Mouse (Mus musculus) E14TG2a.4 (cell line): ENCODE data around the gene Minos1.

Experiments used
- CTCF ChIP-seq: conservative IDR thresholded peaks from 2 replicates; pipeline ENCODE4 v1.5.1; 2014; ENCODE audit warnings: low read length
- NANOG ChIP-seq: IDR thresholded peaks from 2 replicates; pipeline ENCODE4 v1.6.1; 2014; ENCODE audit warnings: borderline replicate concordance, low read length, mixed read lengths
- POU5F1 ChIP-seq: IDR thresholded peaks from 2 replicates; pipeline ENCODE4 v1.6.1; 2014; ENCODE audit warnings: low read length, borderline replicate concordance

DNA sequence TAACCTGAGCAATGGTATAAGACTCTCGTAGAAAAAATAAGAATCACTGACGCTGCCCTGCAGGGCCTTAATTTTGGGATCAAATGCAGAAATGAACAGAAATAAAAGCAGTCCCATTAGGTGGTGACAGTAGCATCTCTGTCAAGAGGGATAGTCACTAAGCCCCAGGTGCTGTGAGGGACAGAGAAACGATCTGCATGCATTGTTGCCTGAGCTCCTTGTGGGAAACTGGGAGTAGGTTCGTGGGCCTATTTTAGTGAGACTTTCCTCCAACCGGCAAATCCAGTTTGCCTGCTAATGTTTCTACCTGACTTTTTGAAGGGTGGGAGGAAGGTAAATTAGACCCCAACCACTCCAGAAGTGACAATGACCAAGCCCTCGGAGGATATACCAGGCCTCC lies 33.2 kb upstream of the Minos1 start:
- TF ChIP-seq CTCF (no peak), NANOG (no peak), POU5F1 (no peak)
